Mouse (Mus musculus) induced T-regulatory cell, adult 2 months (primary cell): ENCODE data around the gene Pitpnm3.

Source experiments
- DNase-seq: peaks from one replicate; pipeline ENCODE4 v3.0.0-alpha.2; 2012; ENCODE audit warnings: low read depth

The Pitpnm3 gene

GRCm38 (mm10) chr11:72050895-72051858 is 84.4 kb downstream of the Pitpnm3 start:
- DNase-seq, result no peak

DNA sequence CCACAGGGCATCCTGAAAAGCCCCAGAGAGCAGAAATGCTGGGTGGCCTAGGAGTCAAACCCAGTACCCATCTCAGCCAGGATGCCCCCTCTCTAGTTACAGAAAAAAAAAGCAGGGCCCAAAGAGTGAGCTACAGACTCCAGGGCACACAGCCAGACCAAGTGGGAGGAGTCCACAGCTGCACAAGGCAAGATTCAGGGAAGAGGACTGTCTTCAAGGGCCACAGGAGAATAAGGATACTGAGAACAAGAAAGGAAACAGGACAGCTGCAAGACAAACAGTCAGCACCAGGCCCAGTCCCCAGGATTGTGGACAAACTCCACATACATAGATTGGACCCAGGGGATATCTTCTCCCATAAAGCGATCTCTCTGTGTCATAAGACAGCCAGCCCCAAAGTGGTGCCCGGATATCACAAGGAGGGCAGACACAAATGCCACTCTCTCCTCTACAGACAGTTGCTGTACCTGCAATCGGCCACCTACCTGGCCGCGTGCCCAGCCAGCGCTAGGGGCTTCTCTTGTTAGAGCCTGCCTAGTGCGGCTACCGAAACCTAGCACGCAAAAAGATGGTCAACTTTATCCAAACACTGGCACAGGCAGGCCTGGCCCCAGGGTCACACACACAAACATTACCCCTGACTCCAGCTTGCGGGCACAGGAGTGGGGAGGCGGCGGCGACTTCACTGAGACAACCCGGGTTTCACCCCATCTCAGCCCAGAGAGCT is 85.2 kb downstream of the Pitpnm3 start:
- no peak for DNase-seq

- no peak for DNase-seq
Observed at GRCm38 (mm10) chr11:72049171-72049759, 86.3 kb downstream of the Pitpnm3 start.

DNA sequence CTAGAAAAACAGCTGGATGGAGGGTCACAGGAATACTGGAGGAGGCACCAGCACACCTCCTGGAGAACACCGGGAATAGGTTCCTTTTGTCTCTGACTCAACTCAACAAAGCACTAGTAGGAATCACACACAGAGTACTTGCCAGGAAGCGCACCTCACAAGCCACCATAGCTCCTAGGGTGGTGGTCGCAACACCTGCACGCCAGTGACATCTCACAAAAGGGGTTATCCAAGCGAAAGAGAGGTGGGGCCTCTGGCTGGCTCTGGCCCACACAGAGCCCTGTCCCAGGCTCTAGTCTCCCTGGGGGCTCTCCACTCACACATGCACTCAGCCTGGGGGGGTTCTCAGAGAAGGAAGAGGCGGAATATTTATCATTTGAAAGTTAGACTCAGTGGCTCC is 86.8 kb downstream of the Pitpnm3 start:
- no peak for DNase-seq

GRCm38 (mm10) chr11:72044231-72044630 is 91.3 kb downstream of the Pitpnm3 start:
- no peak for DNase-seq

DNA sequence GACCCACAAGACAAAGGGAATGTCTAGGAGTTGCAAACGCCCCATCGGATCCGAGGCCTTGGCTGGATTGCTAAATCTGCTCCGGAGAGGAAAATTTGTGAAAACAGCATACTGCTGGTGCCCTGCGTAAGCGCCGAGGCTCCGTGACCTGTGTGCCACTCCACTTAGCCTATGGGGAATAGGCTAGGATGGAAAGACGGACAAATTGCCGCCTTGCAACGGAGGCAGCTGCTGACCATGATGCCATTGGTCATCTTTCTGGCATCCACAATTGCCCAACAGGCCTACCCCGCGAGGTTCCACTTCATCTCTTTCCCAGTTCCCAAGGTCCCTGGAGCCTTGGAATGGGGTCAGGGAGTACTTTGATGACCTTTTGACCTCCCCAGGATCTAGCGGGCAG is 92.9 kb downstream of the Pitpnm3 start:
- no peak for DNase-seq

DNA sequence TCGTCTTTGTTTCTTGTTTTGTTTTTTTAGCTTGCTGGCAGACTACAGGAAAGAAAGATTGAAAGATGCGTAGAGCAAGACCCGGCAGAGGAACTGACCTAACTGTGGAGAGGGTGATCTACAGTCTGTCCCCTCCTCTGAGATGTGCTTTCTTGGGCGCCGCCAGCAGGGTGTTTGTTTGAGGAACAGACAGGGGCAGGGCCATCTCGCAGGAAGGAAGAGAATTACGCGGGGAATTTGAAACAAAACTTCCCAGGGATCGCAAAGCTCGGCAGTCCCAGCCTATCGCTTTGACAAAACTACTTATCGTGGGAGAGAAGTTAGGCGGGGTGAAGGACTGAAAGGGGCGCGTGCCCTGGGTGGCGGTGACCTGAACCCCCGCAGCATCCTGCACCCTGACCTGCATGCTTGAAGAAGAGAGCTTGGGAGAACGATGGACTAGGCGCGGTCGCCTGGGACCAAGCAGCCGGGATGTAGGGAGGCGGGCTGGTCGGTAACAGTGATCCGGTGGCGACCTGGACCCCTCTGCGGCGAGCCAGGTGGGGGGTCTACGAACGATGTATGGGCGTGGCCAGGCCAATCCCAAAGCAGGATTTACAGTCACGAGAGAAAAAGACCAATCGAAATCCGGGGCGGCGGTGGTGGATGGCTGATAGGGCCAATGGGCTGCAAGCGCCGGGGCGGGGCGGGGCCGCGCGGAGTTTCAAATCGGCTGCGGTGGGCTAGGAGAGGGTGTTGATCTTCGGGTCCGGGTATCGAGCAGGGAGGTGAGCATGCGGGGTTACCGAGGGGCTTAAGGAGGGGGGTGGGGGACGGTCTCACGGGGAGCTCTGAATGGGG is 93.6 kb downstream of the Pitpnm3 start, which contains the start of gene Pimreg:
Gene Pimreg (plus strand): TSS at position 265 of the 840 bp plus-strand sequence.
- DNase-seq, result peak; percentile 91

- no peak for DNase-seq
Observed at GRCm38 (mm10) chr11:72041290-72041767, 94.2 kb downstream of the Pitpnm3 start.

- DNase-seq, result no peak
Observed at GRCm38 (mm10) chr11:72039599-72040386, 95.8 kb downstream of the Pitpnm3 start.

GRCm38 (mm10) chr11:72037996-72038395 is 97.6 kb downstream of the Pitpnm3 start:
- DNase-seq, result peak; percentile 88

DNA sequence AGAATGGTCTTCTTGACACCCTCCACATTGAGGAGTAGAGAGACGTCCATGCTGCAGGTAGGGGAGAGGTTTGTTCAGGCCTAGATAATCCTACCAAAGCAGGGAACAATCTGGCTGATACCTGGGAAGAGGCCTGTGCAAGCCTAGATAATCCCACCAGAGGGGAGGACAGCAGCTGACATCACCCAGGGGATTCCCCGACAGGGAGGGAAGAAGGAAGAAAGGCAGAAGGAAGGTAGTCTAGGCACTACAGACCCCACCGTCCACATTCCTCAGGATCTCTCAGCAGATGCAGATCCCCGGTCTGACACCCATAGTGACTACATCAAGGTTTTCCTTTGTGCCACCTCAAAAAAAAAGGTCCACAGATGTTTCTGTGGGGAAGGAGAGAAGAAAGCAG is 98.2 kb downstream of the Pitpnm3 start, which contains the start of gene Aipl1:
Gene Aipl1 (minus strand): TSS at position 101 of the 400 bp plus-strand sequence.
- no peak for DNase-seq

- no peak for DNase-seq
Observed at GRCm38 (mm10) chr11:72032589-72032988, 103.0 kb downstream of the Pitpnm3 start.

- no peak for DNase-seq
Observed at GRCm38 (mm10) chr11:72032091-72032490, 103.5 kb downstream of the Pitpnm3 start.

DNA sequence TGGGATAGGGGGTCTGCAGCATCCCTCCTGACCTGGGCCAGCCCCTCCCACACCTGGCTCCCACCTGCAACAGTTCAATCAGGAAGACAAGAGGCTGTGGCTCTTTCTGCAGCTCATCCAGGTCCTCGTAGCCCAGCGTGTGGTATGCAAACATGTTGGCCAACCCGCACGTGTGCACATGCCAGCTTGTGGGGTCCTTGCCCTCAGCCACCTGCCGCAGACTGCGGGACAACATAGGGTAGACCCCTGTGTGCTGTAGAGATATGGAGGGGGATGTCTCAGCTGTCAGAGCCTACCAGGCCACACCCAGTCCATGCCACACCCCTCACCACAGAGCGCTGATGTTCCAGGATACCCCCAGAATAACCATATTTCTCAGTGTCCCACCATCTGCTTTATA is 104.2 kb downstream of the Pitpnm3 start:
- no peak for DNase-seq

DNA sequence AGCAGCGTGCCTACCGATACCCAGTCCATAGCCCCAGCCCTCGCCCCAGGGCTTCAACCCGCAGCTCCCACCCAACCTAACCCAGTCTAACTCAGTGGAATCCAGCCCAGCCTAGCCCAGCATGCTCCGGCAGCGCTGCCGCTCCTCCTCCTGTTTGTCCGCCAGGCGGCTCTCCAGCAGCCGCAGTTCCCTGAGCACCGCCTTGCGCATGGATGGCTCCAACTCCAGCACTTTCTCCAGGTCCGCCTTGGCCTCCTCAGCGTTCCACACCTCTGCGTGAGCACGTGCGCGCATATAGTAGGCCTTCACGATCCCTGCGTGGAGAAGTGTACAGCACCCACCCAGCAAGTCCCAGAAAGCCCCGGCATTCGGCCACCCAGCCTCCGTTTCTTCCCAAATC is 106.4 kb downstream of the Pitpnm3 start:
- no peak for DNase-seq

DNA sequence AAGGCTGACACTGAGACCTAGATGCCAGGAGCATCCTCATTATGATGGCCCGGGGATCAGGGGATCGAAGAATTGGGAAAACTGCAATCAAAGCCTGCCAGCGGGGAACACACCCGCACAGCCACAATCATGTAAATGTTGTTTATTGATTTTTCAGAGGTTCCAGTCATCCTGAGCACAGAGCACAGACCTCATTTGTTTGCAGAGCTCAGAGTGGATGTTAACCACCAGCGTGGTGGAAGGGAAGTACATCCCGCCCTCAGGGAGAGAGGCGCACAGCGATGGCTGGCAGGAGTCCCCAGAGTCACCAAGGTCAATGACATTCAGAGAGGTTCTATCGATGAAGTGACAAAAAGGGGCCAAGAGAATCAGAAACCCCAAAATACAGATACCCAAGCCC is 107.7 kb downstream of the Pitpnm3 start:
- no peak for DNase-seq

GRCm38 (mm10) chr11:72026516-72026915 is 109.1 kb downstream of the Pitpnm3 start:
- no peak for DNase-seq

DNA sequence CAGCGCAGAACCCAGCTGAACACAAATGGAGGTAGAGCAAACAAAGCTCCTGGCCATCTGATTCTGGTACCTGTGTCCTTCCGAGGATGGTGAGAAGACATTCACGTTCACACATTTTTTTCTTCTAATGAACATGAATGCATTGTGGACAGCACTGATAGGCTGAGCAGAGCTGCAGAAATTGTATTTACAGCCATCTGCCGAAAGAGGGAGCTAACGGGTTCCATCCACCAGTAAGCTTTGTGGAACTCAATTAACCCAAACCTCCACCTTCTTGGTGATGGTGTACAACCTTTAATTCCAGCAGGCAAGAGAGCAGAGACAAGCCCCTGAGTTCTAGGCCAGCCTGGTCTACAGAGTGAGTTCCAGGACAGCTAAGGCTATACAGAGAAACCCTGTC is 109.7 kb downstream of the Pitpnm3 start:
- peak; percentile 76 for DNase-seq

- peak; percentile 84 for DNase-seq
Observed at GRCm38 (mm10) chr11:72024193-72024781, 111.3 kb downstream of the Pitpnm3 start.

- peak; percentile 70 for DNase-seq
Observed at GRCm38 (mm10) chr11:72023581-72023980, 112.0 kb downstream of the Pitpnm3 start.
